Mouse (Mus musculus): Measurements from ENCODE around the gene Nup107. TPM values are rescaled to one million over a fixed set of nuclear protein-coding genes. Genes with fewer than 3 reads are reported as not detected.
"Not testable (repeated sequence)": the region's sequence is repeated elsewhere in the genome, so short reads cannot be mapped to it uniquely, and the experiment has no call there.

Gene Nup107
- polyA plus RNA-seq, 1 experiment from 2014 or later: 45.1 TPM

DNA sequence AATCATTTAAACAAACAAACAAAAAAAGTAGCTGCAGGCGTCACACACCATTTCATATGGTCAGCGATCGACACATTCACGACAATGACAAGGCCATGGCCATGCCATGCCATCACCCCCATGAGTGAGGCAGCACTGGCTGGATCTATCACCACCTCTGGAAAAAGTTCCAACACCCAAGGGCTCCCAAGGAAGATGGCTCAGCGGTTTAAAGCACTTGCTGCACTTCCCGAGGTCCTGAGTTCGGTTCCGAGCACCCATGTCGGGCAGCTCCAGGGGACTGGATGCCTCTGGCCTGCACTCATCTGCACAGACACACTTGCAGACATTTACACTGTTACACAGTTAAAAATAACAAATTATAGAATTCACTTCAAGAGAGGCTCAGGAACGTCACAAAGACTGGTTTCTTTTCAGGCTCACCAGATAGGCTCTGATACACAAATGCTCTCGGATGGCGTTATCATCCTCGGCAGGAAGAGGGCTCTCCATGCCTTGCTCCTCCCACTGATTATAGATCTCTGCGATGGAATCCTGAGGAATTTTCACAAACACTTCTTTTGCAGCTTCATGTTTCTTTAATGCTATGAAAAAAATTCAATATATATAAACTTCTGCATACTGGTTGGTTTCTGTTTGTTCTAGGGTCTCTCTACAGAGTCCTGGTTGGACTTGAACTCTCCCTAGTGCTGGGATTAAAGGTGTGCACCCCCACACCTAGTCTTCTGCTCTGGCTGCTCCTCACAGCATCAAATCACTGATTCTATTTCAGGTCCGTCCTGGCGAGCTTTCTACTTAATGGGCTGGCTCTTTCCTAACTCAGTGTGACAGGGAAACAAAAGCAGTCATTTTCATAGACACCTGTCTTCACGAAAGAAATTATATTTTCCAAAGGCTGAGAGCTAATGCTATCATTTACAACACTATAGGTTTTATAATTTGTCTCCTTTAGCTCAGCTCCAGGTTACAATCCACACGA lies 33.5 kb downstream of the Nup107 start:
- peaks cover 92% of the 10 kb centered on the region for H3K36me3 ChIP-seq
- no peaks in the 10 kb centered on the region for H3K9me3 ChIP-seq
- H3K27ac ChIP-seq: no peak overlapping the region
- H3K4me1 ChIP-seq (replicated peaks): no peaks in the 10 kb centered on the region
- H3K9ac ChIP-seq (replicated peaks): no peak overlapping the region
- no peaks in the 10 kb centered on the region for H3K27me3 ChIP-seq
- H3K4me3 ChIP-seq (replicated peaks): no peak overlapping the region
- no peak overlapping the region for H3K4me2 ChIP-seq (replicated peaks)
- no peak for ATAC-seq
- 93% methylated on average over 18 of the region's 18 CpGs for WGBS

DNA sequence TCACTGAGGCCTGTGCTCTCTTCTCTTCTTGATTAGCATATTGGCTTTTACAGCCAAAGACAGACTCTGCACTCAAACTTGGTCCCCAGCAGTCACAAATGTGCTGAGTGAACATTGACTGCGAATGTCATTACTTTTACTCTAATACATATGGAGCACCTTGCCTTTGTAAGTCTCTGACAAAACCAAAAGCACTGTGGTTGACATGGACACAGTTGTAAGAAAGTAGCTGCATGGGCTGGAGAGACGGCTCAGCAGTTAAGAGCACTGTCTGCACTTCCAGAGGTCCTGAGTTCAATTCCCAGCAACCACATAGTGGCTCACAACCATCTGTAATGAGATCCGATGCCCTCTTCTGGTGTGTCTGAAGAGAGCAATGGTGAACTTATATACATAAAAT lies 34.2 kb downstream of the Nup107 start:
- not testable (repeated sequence) for ATAC-seq; H3K4me1 ChIP-seq (replicated peaks); H3K4me2 ChIP-seq (replicated peaks); H3K9ac ChIP-seq (replicated peaks); H3K4me3 ChIP-seq (replicated peaks); H3K9me3 ChIP-seq; H3K27me3 ChIP-seq; H3K27ac ChIP-seq
- H3K36me3 ChIP-seq: peaks cover 86% of the 10 kb centered on the region
- 94% methylated on average over 3 of the region's 3 CpGs for WGBS

DNA sequence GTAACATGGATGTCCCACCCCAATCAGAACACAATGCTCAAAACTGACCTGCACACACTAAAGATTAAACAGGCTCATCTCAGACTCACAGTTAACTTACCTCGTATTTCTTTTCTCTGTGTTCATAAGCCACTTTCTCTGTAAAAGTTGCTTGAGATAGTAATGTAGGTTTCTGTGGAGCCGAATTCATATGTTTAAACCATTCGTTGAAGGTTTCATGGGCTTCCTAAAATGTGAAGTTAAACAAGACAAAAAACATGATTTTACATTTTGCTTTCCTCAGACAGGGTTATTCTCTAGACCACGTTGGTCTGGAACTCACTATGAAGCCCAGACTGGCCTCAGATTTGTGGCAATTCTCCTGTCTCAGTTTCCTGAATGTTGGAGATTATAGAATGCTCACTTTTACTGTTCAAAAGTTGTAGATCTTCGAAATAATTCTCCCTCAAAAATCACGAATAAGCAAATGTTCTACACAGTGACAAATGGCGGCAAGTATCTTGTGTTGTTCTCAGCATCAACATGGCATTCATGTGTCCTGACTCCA lies 34.6 kb downstream of the Nup107 start:
- H3K27ac ChIP-seq: no peak overlapping the region
- H3K4me1 ChIP-seq (replicated peaks): no peaks in the 10 kb centered on the region
- 95% methylated on average over 7 of the region's 7 CpGs for WGBS
- peaks cover 86% of the 10 kb centered on the region for H3K36me3 ChIP-seq
- H3K4me2 ChIP-seq (replicated peaks): no peak overlapping the region
- no peaks in the 10 kb centered on the region for H3K27me3 ChIP-seq
- no peak for ATAC-seq
- H3K9me3 ChIP-seq: no peaks in the 10 kb centered on the region
- no peak overlapping the region for H3K4me3 ChIP-seq (replicated peaks)
- no peak overlapping the region for H3K9ac ChIP-seq (replicated peaks)

DNA sequence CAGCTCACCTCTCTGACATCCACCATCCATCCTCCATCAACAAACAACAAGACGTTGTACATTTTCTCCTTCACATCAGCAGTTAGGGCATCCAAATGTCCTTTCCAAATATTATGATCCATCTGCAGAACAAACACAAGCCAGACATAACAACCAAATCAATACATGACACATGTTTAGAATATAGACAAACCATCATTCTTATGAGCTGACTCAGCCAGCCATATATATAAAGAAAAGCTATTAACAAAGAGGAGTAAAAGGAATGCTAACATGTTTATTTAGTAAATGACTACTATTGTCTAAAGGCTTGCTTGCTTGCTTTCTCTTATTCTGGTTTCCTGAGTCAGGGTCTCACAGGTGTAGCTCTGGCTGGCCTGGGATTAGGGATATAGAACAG lies 35.2 kb downstream of the Nup107 start:
- Histone ChIP-seq H3K4me1 (replicated peaks) (no peaks in the 10 kb centered on the region), H3K27me3 (no peaks in the 10 kb centered on the region), H3K9ac (replicated peaks) (no peak overlapping the region), H3K27ac (no peak overlapping the region), H3K4me2 (replicated peaks) (no peak overlapping the region), H3K9me3 (no peaks in the 10 kb centered on the region), H3K36me3 (peaks cover 89% of the 10 kb centered on the region), H3K4me3 (replicated peaks) (no peak overlapping the region)
- 94% methylated on average over 1 of the region's 1 CpGs for WGBS
- no peak for ATAC-seq

DNA sequence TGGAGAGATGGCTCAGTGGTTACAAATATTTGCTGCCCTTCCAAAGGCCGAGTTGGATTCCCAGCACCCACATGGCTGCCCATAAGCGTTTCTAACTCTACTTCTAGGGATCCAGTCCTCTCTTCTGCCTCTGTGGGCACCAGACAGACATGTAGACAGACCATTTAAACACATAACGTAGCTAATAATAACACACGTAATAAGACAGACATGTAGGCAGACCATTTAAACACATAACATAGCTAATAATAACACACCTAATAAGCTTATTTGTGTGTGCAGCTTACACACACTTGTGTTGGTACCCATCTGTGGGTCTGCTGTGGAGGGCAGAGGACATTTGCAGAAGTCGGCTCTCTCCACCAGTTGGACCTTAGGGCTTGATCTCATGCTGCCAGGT lies 35.7 kb downstream of the Nup107 start:
- Histone ChIP-seq H3K27me3 (no peaks in the 10 kb centered on the region), H3K4me3 (replicated peaks) (no peak overlapping the region), H3K36me3 (peaks cover 88% of the 10 kb centered on the region), H3K9ac (replicated peaks) (no peak overlapping the region), H3K9me3 (no peaks in the 10 kb centered on the region), H3K4me2 (replicated peaks) (no peak overlapping the region), H3K27ac (no peak overlapping the region), H3K4me1 (replicated peaks) (no peaks in the 10 kb centered on the region)
- 94% methylated on average over 5 of the region's 5 CpGs for WGBS
- ATAC-seq: no peak

DNA sequence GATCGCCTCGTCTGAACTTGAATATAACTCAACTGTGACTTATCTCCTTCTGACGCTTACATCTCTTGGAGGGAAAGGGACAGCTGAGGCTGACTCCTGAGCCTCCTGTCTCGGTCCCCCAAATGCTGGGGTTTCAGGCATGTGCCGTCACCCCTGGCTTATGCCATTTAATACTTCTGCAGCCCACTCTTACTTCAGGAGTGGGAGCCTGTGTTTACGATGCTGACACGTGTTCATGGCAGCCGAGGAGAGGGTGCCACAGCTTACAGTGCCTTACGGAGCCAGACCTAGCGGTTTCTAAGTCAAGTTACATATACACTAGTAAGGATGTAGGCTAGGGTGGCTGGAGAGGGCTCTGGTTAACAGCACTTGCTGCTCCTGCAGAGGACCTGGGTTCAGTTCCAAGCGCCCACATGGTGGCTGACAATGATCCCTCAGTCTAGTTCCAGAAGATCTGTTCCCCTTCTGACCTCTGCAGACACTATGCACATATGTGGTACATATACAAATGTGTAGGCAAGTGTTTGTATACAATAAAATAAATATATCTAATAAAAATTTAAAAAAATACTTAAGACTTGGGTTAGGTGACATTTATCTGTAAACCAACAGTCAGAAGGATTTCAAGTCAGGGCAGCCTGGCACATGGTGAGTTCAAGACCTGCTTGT lies 36.6 kb downstream of the Nup107 start:
- Histone ChIP-seq H3K9me3 (no peaks in the 10 kb centered on the region), H3K9ac (replicated peaks) (no peak overlapping the region), H3K4me3 (replicated peaks) (no peak overlapping the region), H3K27me3 (no peaks in the 10 kb centered on the region), H3K36me3 (peaks cover 88% of the 10 kb centered on the region), H3K4me2 (replicated peaks) (no peak overlapping the region), H3K4me1 (replicated peaks) (no peaks in the 10 kb centered on the region), H3K27ac (no peak overlapping the region)
- 92% methylated on average over 11 of the region's 11 CpGs for WGBS
- no peak for ATAC-seq

DNA sequence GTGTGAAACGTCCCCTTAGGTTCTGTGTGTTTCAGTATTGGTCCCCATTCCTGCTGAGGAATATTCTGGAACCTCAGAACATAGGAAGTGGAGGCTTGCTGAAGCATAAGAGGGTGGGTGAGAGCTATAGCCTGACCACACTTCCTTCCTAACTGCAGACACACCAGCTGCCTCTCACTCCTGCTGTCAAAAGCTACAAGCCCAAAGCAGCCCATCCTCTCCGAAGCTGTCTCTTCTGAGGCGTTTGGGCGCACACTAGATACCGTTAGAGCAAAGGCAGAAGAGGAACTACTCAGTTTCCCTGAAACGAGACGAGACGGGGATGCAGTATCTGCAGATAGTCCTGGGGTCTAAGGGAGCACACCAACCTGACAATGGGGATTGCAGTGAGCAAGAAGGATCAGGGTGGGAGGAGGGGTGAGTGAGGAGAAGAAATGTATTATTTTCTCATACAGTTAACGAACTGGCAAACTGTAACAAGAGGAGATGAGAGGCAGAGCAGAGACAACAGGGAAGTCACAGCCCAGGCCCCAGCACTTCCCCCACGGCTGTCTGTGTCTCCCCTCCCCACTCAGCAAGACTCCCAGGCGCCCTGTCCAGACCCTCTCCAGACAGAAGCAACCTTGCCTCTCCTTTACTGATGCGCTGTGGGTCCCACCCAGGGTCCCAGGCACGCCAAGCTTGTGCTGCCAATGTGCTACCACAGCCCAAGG lies 37.3 kb downstream of the Nup107 start:
- Histone ChIP-seq H3K36me3 (peaks cover 85% of the 10 kb centered on the region), H3K4me1 (replicated peaks) (no peaks in the 10 kb centered on the region), H3K4me2 (replicated peaks) (no peak overlapping the region), H3K9me3 (no peaks in the 10 kb centered on the region), H3K4me3 (replicated peaks) (no peak overlapping the region), H3K27ac (no peak overlapping the region), H3K27me3 (no peaks in the 10 kb centered on the region), H3K9ac (replicated peaks) (no peak overlapping the region)
- WGBS: 94% methylated on average over 13 of the region's 13 CpGs
- ATAC-seq: no peak

DNA sequence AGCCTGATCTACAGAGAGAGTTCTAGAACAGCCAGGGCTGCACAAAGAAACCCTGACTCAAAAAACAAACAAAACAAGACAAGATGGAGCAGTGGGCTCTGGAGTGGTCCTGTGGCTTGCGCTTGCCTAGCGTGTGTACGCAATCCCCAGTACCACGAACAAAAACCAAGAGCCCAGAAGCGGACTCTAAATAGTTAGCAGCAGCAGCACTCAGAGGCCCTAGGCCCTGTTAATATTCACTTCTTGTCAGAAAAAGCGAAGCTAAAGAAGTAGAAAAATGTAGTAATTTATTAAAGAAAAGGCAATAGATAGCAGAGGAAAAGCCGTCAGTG lies 37.9 kb downstream of the Nup107 start:
- H3K9ac ChIP-seq (replicated peaks): no peak overlapping the region
- H3K27ac ChIP-seq: no peak overlapping the region
- no peaks in the 10 kb centered on the region for H3K4me1 ChIP-seq (replicated peaks)
- H3K27me3 ChIP-seq: no peaks in the 10 kb centered on the region
- H3K4me2 ChIP-seq (replicated peaks): no peak overlapping the region
- H3K36me3 ChIP-seq: peaks cover 85% of the 10 kb centered on the region
- H3K4me3 ChIP-seq (replicated peaks): no peak overlapping the region
- ATAC-seq: no peak
- 96% methylated on average over 7 of the region's 7 CpGs for WGBS
- H3K9me3 ChIP-seq: no peaks in the 10 kb centered on the region

DNA sequence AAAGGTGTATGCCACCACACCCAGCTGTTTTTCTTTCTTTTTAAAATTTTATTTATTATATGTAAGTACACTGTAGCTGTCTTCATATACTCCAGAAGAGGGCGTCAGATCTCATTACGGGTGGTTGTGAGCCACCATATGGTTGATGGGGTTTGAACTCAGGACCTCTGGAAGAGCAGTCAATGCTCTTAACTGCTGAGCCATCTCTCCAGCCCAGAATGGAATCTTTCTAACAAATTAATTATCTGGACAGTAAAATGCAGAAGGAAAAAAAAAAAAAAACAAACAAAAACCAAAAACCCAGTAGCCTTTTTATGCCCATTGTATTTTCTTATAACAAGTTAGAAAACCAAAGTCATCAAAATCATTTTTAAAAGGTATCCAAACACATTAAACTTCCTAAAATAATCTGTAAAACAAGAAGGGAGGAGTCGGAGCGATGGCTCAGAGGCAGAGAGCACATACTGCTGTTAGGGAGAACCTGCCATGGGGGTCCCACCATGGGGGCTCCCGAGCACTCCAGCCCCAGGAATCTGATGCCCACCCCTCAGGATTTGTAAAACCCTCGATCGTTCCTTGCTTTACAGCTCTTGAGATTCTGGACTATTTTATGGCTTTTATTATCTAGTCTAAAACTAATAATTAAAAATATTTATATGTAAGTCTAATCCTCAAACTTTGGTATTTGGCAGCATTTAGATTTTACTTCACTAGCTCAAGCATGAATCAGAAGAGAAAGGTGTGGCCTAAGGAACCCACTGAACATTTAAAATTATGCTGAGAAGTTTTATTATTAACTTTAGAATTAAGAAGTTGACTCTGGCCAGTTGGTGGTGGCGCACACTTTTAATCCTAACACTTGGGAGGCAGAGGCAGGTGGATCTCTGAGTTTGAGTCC lies 38.5 kb downstream of the Nup107 start:
- no peak overlapping the region for H3K9ac ChIP-seq (replicated peaks)
- no peak overlapping the region for H3K4me2 ChIP-seq (replicated peaks)
- WGBS: 96% methylated on average over 8 of the region's 8 CpGs
- H3K27me3 ChIP-seq: no peaks in the 10 kb centered on the region
- peaks cover 84% of the 10 kb centered on the region for H3K36me3 ChIP-seq
- no peak for ATAC-seq
- H3K27ac ChIP-seq: no peak overlapping the region
- no peaks in the 10 kb centered on the region for H3K9me3 ChIP-seq
- H3K4me1 ChIP-seq (replicated peaks): no peaks in the 10 kb centered on the region
- no peak overlapping the region for H3K4me3 ChIP-seq (replicated peaks)

DNA sequence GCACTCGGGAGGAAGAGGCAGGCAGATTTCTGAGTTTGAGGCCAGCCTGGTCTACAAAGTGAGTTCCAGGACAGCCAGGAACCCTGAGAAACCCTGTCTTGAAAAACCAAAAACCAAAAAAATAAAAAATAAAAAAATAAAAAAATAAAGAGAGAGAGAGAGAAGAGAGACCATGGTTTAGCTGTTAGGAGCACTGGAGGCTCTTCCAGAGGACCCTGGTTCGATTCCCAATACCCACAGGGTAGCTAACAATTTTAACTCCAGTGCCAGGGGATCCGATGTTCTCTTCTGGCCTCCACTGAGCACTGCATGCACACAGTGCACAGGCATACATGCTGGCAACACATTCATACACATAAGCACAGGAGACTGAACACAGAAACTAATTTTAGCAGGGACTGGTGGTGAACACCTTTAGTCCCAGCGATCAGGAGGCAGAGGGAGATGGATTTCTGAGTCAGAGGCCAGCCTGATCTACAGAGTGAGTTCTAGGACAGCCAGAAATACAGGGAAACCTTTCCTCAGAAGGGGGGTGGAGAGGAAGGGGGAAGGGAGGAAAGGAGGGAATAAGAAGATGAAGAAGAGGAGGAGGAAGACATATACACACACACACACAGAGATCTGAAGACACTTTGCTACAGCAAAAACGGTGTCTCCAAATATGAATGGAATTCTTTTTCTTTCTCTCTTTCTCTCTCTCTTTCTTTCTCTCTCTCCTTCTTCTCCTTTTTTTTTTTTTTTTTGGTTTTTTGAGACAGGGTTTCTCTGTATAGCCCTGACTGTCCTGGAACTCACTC lies 39.5 kb downstream of the Nup107 start:
- ATAC-seq: no peak
- Histone ChIP-seq H3K4me3 (replicated peaks) (no peak overlapping the region), H3K4me2 (replicated peaks) (no peak overlapping the region), H3K27me3 (no peaks in the 10 kb centered on the region), H3K36me3 (peaks cover 80% of the 10 kb centered on the region), H3K27ac (no peak overlapping the region), H3K9ac (replicated peaks) (no peak overlapping the region), H3K9me3 (no peaks in the 10 kb centered on the region), H3K4me1 (replicated peaks) (no peaks in the 10 kb centered on the region)
- 98% methylated on average over 5 of the region's 5 CpGs for WGBS

Measured in midbrain, embryonic 13.5 days (tissue).